Mouse (Mus musculus): Measurements from ENCODE around the gene Tpsg1. TPM values are rescaled to one million over a fixed set of nuclear protein-coding genes. Genes with fewer than 3 reads are reported as not detected.

The Tpsg1 gene
- polyA plus RNA-seq (2016; fragmentation: Nextera tagmentation; extraction: Ambion mirVana) = 0.50 TPM in 1 of 2 replicates, not detected in the other

DNA sequence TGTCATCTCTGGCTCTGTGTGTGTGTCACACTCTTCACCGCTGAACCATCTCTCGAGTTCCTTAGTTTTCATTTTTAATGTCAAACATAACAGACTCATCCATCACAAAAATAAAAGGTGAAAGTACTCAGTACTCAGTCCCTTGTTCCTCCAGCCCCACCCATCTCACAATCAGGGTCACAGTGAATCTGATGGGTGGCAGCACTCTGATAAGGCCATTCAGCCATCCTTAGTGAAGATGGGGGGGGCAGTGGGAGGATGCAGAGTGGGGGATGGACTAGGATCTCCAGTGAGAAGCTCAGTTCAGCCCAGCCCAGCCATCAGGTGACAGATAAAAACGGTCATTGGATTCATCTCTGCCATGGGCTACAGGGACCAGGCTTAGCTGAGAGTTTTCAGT is at the start of gene Tpsg1:
TSS of gene Tpsg1 (plus strand) at position 301 of the 400 bp plus-strand sequence.
- 87% methylated on average over 3 of the region's 3 CpGs for WGBS

DNA sequence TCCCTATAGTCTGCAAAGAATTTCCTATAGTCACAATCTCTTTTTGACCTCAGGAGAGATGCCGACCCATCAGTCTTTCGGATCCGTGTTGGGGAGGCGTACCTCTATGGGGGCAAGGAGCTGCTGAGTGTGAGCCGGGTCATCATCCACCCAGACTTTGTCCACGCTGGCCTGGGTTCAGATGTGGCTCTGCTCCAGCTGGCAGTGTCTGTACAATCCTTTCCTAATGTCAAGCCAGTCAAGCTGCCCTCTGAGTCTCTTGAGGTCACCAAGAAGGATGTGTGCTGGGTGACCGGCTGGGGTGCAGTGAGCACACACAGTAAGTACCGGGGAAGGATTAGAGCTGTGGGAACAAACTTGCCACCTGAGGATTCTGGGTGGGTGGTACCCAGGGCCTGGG is 48.3 kb upstream of the Tpsg1 start:
- H3K4me3 ChIP-seq = no peak overlapping the region
- peaks cover 2% of the 10 kb centered on the region; the same call in 1 of the 2 replicates for H3K27me3 ChIP-seq (ENCODE audit: insufficient read depth, poor library complexity, severe bottlenecking)
- peaks cover 4% of the 10 kb centered on the region; the same call in 1 of the 2 replicates for H3K4me1 ChIP-seq (replicated peaks)
- H3K36me3 ChIP-seq = no peaks in the 10 kb centered on the region
- DNase-seq (ENCODE audit: low spot score) = no peak
- 93% methylated on average over 8 of the region's 8 CpGs for WGBS
- no peak overlapping the region for H3K27ac ChIP-seq
- H3K9me3 ChIP-seq = no peaks in the 10 kb centered on the region

More for the DNA sequence above, at the start of gene Tpsg1:
- Histone ChIP-seq H3K9me3 (no peaks in the 10 kb centered on the region), H3K4me3 (no peak within 1 kb of the TSS), H3K27me3 (ENCODE audit: insufficient read depth, poor library complexity, severe bottlenecking) (no peaks in the 10 kb centered on the region; the same call in 1 of the 2 replicates), H3K27ac (no peak within 1 kb of the TSS), H3K36me3 (no peaks in the 10 kb centered on the region), H3K4me1 (replicated peaks) (peaks cover 6% of the 10 kb centered on the region; the same call in 1 of the 2 replicates)
- DNase-seq (ENCODE audit: low spot score) = no peak

DNA sequence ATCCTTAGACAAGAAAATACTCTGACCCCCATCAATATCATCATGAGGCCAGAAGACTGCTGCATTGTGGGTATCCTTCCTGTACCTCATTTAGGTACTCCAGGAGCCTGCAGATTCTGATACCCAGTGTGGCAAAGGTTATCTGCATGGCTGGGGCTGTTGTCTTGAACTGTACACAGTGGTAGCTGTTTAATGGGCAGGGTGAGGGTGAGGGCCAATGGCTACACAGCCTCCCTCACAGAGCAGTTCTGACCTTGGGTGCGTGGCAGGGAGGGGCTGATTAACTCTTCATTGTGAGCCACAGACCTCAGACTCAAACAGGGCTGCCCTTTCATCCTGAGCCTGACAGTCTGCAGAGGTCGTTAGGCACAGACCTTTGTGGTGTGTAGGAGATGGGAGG is 46.1 kb upstream of the Tpsg1 start:
- no peak overlapping the region for H3K27ac ChIP-seq
- H3K4me3 ChIP-seq = no peak overlapping the region
- peaks cover 2% of the 10 kb centered on the region; the same call in 1 of the 2 replicates for H3K27me3 ChIP-seq (ENCODE audit: insufficient read depth, poor library complexity, severe bottlenecking)
- DNase-seq (ENCODE audit: low spot score) = no peak
- H3K9me3 ChIP-seq = no peaks in the 10 kb centered on the region
- H3K4me1 ChIP-seq (replicated peaks) = peaks cover 4% of the 10 kb centered on the region; the same call in 1 of the 2 replicates
- no peaks in the 10 kb centered on the region for H3K36me3 ChIP-seq
- 40% methylated on average over 2 of the region's 2 CpGs for WGBS

DNA sequence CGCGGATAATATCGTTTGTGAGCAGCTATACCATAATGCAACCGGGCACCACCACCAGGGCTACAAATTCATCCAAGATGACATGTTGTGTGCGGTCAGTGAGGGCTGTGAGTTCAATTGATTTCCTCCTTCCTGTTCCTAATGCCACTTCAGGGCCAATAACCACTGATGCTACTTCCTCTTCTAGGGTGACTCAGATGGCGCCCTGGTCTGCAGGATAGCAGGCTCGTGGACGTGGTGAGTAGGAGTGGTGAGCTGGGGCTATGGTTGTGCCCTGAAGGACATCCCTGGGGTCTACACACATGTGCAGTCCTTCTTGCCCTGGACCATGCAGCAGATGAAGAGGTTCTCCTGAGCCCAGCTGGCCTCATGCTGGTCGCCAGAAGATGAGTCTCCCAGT is 36.8 kb upstream of the Tpsg1 start:
- H3K36me3 ChIP-seq = no peaks in the 10 kb centered on the region
- H3K27ac ChIP-seq = no peak overlapping the region
- no peaks in the 10 kb centered on the region for H3K9me3 ChIP-seq
- no peak overlapping the region for H3K4me3 ChIP-seq
- H3K4me1 ChIP-seq (replicated peaks) = no peaks in the 10 kb centered on the region
- no peak for DNase-seq (ENCODE audit: low spot score)
- 81% methylated on average over 9 of the region's 9 CpGs for WGBS
- H3K27me3 ChIP-seq (ENCODE audit: insufficient read depth, poor library complexity, severe bottlenecking) = 0 out of 2 replicates have a peak, but pooled peaks cover 14% of the 10 kb centered on the region

DNA sequence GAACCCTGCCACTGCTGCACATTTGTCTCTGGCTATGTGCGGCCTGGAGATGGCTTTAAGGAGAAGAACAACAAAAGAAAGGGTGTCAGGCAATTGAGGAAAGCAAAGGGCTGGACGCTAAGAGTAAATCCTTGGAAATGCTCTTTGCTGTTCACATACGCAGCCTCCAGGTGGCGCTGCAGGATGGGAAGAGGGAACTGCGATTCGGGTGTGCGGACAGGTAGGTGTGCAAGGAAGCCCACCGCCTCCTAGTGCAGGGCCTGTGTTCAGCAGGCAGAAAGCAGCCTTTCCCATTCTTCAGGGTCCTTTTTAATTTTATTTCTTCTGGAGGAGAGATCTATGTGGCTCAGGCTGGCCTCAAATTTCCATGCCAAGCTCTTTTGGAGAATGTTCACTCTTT is 35.1 kb upstream of the Tpsg1 start:
- DNase-seq (ENCODE audit: low spot score) = peak; percentile 76
- WGBS = 2% methylated on average over 8 of the region's 8 CpGs
- no peak overlapping the region for H3K27ac ChIP-seq

GRCm38 (mm10) chr17:25338218-25338617 is 30.9 kb upstream of the Tpsg1 start:
- no peak for DNase-seq (ENCODE audit: low spot score)
- 80% methylated on average over 4 of the region's 4 CpGs for WGBS
- Histone ChIP-seq H3K9me3 (no peaks in the 10 kb centered on the region), H3K4me1 (replicated peaks) (no peaks in the 10 kb centered on the region), H3K4me3 (no peak overlapping the region), H3K27ac (no peak overlapping the region), H3K27me3 (ENCODE audit: insufficient read depth, poor library complexity, severe bottlenecking) (0 out of 2 replicates have a peak, but pooled peaks cover 10% of the 10 kb centered on the region), H3K36me3 (no peaks in the 10 kb centered on the region)

More for the DNA sequence above, 35.1 kb upstream of the Tpsg1 start:
- H3K36me3 ChIP-seq = no peaks in the 10 kb centered on the region
- H3K27me3 ChIP-seq (ENCODE audit: insufficient read depth, poor library complexity, severe bottlenecking) = 0 out of 2 replicates have a peak, but pooled peaks cover 14% of the 10 kb centered on the region
- H3K4me3 ChIP-seq = no peak overlapping the region
- H3K4me1 ChIP-seq (replicated peaks) = no peaks in the 10 kb centered on the region
- H3K9me3 ChIP-seq = no peaks in the 10 kb centered on the region

DNA sequence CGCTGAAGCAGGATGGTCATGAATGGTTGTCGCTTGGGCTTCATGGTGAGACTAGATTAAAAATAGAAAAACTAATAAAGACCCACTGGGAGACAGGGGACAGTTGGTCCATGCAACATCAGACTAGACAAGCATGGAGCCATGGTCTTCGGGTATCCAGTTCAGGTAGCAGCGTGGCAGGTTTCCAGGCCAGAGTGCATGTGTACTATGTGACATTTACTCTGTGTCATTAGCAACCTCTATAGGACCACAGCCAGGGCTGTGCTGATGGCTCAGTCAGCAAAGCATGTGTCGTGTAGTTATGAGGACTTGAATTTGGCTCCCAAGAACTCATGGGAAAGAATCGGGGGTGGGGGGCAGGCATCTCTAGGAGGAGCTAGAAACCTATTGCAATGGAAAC is 29.1 kb upstream of the Tpsg1 start:
- no peak for DNase-seq (ENCODE audit: low spot score)
- Histone ChIP-seq H3K36me3 (no peaks in the 10 kb centered on the region), H3K27me3 (ENCODE audit: insufficient read depth, poor library complexity, severe bottlenecking) (0 out of 2 replicates have a peak, but pooled peaks cover 9% of the 10 kb centered on the region), H3K27ac (no peak overlapping the region), H3K4me1 (replicated peaks) (no peaks in the 10 kb centered on the region), H3K9me3 (no peaks in the 10 kb centered on the region), H3K4me3 (no peak overlapping the region)
- WGBS = 90% methylated on average over 6 of the region's 6 CpGs

- Histone ChIP-seq H3K9me3 (no peaks in the 10 kb centered on the region), H3K4me3 (no peak overlapping the region), H3K36me3 (no peaks in the 10 kb centered on the region), H3K27me3 (ENCODE audit: insufficient read depth, poor library complexity, severe bottlenecking) (no peaks in the 10 kb centered on the region), H3K4me1 (replicated peaks) (no peaks in the 10 kb centered on the region), H3K27ac (no peak overlapping the region)
- 63% methylated on average over 3 of the region's 3 CpGs for WGBS
- no peak for DNase-seq (ENCODE audit: low spot score)
Measured at GRCm38 (mm10) chr17:25341490-25341889, 27.6 kb upstream of the Tpsg1 start.

DNA sequence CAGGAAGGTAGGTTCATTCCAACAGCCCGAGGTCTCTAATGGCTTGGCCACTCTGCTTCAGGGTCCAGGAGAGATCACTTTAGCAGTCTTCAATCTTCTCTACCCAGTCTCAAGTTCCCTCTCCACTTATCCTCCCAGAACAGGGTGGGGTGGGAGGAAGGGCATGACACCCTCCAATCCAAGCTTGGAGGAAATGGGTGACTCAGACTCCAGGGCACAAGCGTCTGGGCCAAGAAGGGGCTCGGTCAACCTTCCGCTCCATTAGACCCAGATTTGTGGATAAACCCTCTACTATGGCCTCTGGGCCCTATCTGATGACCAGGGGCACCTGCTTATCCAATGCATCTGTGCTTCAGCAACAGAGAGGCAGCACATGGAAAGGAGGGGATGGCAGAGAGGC is 23.6 kb upstream of the Tpsg1 start, which contains the start of gene Tpsab1:
TSS of gene Tpsab1 (minus strand) at position 101 of the 400 bp plus-strand sequence.
- Histone ChIP-seq H3K9me3 (no peaks in the 10 kb centered on the region), H3K27me3 (ENCODE audit: insufficient read depth, poor library complexity, severe bottlenecking) (no peaks in the 10 kb centered on the region), H3K4me1 (replicated peaks) (no peaks in the 10 kb centered on the region), H3K36me3 (no peaks in the 10 kb centered on the region), H3K4me3 (no peak within 1 kb of the TSS), H3K27ac (no peak within 1 kb of the TSS)
- 89% methylated on average over 4 of the region's 4 CpGs for WGBS
- no peak for DNase-seq (ENCODE audit: low spot score)

- no peak overlapping the region for H3K27ac ChIP-seq
- H3K4me3 ChIP-seq = no peak overlapping the region
- no peaks in the 10 kb centered on the region for H3K9me3 ChIP-seq
- no peaks in the 10 kb centered on the region for H3K36me3 ChIP-seq
- WGBS = 74% methylated on average over 2 of the region's 2 CpGs
- H3K27me3 ChIP-seq (ENCODE audit: insufficient read depth, poor library complexity, severe bottlenecking) = no peaks in the 10 kb centered on the region
- no peaks in the 10 kb centered on the region for H3K4me1 ChIP-seq (replicated peaks)
- no peak for DNase-seq (ENCODE audit: low spot score)
Measured at GRCm38 (mm10) chr17:25361291-25361690, 7.8 kb upstream of the Tpsg1 start.

GRCm38 (mm10) chr17:25363726-25364125 is 5.3 kb upstream of the Tpsg1 start:
- no peak overlapping the region for H3K4me3 ChIP-seq
- peak; percentile 46 for DNase-seq (ENCODE audit: low spot score)
- no peaks in the 10 kb centered on the region for H3K36me3 ChIP-seq
- H3K27me3 ChIP-seq (ENCODE audit: insufficient read depth, poor library complexity, severe bottlenecking) = no peaks in the 10 kb centered on the region; the same call in 1 of the 2 replicates
- WGBS = 11% methylated on average over 1 of the region's 1 CpGs
- no peaks in the 10 kb centered on the region for H3K4me1 ChIP-seq (replicated peaks)
- H3K9me3 ChIP-seq = no peaks in the 10 kb centered on the region
- H3K27ac ChIP-seq = no peak overlapping the region

GRCm38 (mm10) chr17:25366005-25366404 is 3.1 kb upstream of the Tpsg1 start, which contains the start of gene Tpsb2:
Gene Tpsb2, plus strand, starts transcription at chr17:25366305.
- H3K36me3 ChIP-seq = no peaks in the 10 kb centered on the region
- no peak for DNase-seq (ENCODE audit: low spot score)
- 65% methylated on average over 2 of the region's 2 CpGs for WGBS
- H3K27me3 ChIP-seq (ENCODE audit: insufficient read depth, poor library complexity, severe bottlenecking) = no peaks in the 10 kb centered on the region; the same call in 1 of the 2 replicates
- H3K4me3 ChIP-seq = no peak within 1 kb of the TSS
- no peaks in the 10 kb centered on the region for H3K4me1 ChIP-seq (replicated peaks)
- no peak within 1 kb of the TSS for H3K27ac ChIP-seq
- H3K9me3 ChIP-seq = no peaks in the 10 kb centered on the region

GRCm38 (mm10) chr17:25372491-25372890 is 3.4 kb downstream of the Tpsg1 start:
- H3K4me3 ChIP-seq = no peak overlapping the region
- H3K27me3 ChIP-seq (ENCODE audit: insufficient read depth, poor library complexity, severe bottlenecking) = peaks cover 14% of the 10 kb centered on the region
- 83% methylated on average over 8 of the region's 8 CpGs for WGBS
- H3K9me3 ChIP-seq = no peaks in the 10 kb centered on the region
- H3K27ac ChIP-seq = no peak overlapping the region
- H3K36me3 ChIP-seq = peaks cover 23% of the 10 kb centered on the region; the same call in 1 of the 2 replicates
- peaks cover 6% of the 10 kb centered on the region; the same call in 1 of the 2 replicates for H3K4me1 ChIP-seq (replicated peaks)
- no peak for DNase-seq (ENCODE audit: low spot score)
